Mouse (Mus musculus): ENCODE measurements around the gene Anks4b.

The Anks4b gene

DNA sequence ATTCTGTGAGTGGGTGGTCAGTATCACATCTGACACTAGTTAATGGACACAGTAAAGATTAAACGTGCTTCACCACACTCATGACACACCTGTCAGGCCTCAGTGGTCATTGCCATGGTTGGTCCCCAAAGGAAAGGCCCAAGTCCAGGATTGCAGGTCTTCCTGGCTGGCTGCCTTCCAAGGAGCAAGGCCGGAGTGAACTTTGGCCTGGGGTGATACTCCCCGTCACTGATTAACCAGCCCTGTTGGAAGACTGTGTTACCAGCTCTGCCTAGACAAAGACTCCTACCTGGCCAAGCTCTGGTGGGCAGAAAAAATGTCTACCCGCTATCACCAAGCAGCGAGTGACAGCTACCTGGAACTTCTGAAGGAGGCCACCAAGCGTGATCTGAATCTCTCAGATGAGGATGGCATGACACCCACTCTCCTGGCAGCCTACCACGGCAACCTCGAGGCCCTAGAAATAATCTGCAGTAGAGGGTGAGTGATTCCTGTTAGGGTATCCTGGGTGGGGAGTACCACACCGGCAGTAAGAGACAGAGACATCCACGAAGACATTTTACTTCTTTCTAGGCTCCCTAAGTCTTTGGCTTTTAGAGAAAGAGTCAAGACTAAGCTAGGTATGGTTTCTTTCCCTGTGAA lies at the start of gene Anks4b:
TSS of gene Anks4b (plus strand) at position 256 of the 642 bp plus-strand sequence.
- CTCF ChIA-PET = no interaction called here

DNA sequence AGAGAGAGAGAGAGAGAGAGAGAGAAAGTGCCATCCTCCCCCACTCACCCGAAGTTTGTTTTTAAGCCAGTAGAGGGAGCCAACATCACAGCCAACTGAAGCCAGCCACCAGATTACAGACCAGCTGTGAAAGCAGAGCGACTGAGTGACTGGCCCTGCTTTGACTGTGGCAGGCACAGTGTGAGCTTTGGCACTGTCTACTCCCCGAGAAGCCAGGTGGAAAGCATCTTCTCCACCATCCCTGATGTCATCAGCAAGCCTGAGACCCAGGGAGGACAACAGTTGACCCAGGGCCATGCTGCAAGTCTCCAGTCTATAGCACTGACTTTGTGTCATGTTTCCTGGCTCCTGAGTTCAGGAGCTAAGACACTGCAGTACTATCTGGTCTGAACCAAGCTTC lies 48.8 kb upstream of the Anks4b start:
- CTCF ChIA-PET = no interaction called here

DNA sequence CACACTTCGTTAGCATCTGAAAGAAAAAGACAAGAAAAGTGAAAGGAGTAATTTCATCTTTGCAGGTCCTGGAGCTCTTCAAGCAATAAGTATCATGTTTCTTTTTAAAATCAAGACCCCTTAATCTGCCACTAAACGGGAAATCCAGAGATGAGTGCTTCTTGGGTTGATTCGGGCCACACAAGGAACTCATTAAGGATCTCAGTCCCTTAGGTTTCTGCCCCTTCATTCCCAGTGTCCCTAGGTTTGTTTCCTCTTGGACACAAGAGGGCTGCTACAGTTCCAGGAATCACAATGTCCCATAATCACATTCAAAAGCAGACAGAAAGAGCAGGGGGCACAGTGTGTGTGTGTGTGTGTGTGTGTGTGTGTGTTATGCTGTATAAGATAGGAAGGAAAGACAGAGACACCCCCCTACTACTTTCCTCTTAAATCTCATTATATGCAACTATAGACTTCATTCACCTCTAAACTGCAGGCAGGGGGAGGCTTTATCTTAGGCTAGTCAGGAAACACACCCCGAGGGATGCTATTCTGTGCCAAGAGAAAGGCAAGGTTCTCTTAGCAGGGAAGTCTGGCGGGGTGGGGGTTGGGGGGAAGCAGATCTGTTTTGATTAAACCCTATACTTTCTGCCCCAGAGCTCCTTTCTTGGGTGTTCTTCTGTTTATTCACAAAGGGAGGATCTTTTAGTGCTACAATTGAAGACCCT lies 46.5 kb upstream of the Anks4b start:
- CTCF ChIA-PET = no interaction called here

DNA sequence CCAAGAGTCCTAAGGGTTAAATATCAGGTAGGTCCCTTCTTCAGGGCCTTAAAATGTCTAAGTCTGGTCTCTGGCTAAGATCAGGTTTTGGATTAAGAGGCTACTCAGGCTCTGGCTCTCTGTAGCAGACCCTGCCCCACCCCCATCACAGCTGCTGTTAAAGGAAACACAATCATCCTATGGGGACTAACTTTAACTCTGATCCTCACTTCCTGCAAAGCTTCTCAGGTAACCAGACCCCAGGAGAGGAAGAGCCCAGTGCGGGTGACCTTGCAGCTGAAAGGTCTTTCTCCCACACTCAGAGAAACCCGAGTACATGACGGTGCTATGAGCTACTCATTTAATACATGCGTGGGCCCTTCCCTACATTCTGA lies 46.0 kb upstream of the Anks4b start:
- CTCF ChIA-PET = no interaction called here

DNA sequence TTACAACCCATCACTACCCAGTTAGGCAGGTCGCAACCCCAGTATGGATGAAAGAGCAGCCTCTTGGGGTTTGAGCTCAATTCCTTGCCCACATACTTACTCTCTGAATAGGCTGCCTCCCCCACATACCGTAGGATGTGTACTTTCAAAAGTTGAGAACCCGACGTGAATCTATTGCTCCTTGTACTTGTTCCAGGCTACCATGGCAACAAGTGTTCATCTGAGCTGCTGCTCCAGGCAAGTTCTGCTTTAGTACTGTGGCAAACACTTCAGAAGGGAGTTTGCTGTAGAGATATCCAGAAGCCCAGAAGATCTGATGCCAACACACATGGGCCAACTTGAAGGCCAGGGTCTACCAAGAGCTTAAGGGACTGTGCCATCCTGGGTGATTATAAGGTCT lies 44.7 kb upstream of the Anks4b start:
- CTCF ChIA-PET = no interaction called here

DNA sequence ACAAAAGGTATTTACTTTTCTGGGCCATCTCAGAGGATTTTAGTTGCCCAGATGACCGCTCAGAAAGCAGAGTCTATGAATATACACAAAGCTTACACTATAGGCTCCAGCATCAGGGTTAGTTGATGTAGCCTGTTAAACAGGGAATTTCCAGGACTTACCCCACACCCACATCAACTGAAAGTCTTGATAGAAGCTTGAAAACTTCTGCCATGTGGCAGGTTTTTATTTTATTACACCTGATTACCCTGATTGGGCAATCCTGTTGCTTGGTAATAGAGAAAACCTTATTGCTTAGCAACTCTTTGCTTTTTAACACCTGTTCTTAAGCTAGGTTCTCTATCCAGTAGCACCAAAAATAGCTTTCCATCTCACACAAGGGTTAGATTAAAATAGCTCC lies 30.9 kb upstream of the Anks4b start:
- CTCF ChIA-PET = no interaction called here

DNA sequence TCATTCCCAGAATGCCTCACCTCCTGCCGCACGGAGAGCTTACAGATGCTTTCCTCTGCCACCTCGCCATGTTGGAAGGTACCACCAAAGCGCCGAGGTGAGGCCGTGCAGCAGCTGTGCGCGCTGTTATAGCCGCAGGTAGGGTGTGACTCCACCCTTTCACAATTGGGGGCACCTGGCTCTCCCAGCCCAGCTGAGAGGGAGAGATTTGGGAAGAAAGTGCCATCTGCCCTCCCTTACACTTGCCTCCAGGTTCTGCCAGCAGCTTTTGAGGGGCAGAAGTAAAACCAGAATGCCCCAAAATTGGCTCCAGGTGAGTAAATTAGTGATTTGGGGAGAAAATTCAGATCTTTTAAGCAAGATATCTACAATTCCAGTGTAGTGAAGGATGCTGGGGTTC lies 28.5 kb upstream of the Anks4b start, which contains the start of gene Zp2:
TSS of gene Zp2 (minus strand) at position 101 of the 400 bp plus-strand sequence.
- CTCF ChIA-PET = no interaction called here

DNA sequence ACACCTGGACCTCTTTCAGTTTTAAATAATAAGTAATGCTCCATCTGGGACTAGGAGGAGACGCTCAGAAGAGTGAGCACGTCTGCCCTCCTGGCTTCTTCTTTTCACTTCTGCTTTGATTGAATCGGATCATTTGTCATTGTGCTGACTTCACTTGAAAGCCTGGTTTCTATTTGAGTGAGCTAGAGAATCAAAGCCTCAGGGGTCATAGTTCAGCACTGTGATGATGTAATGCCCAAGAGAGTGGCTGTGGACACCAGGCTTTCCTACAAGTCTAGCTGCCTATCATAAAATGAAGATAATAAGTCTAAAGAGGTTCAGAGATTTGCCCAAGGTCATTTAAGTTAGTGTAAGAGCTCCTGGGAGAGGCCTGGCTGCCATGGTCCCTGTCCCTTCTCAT lies 23.4 kb upstream of the Anks4b start:
- CTCF ChIA-PET = no interaction called here

DNA sequence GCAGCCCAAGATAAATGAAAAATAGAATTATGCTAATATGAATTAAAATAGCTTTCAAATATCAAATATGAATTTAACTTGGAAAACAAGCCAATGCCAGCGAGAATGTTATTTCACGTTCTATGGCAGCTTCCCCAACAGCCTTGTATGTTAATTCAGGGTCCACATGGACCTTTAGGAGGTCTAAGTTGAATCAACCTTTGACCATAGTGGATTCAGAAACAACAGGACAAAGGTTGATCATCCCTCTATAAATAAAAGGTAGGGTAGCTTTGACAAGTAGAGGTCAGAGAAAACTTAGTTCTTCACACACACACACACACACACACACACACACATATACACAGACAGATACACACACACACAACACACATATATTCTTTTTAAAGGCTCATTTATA lies 22.8 kb upstream of the Anks4b start:
- CTCF ChIA-PET = no interaction called here

DNA sequence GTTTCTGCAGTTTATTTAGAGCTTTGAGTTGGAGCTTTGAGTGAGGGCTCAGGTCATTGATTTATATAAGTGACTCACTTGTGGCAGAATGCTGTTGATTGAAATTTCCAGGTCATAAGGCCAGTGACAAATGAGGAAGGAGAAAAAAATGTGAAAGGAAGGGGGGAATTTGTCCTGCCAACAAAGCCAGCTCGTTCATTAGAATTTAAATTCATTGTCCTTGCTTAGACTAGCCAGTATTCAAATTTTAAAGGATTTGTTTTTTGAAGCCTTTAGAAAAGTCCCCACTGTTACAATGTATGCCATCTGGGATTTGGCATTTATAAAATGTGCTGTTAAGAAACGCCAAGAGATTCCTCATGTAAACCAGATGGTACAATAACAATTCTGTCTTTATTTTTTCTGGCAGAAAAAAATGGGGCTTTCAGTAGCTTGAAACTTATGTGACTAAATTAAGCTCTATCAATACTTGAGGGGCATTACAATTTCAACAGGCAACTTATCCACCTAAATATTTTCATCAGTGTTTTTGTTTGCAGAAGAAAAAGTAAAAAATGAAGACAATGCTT lies 16.7 kb upstream of the Anks4b start:
- CTCF ChIA-PET = no interaction called here

DNA sequence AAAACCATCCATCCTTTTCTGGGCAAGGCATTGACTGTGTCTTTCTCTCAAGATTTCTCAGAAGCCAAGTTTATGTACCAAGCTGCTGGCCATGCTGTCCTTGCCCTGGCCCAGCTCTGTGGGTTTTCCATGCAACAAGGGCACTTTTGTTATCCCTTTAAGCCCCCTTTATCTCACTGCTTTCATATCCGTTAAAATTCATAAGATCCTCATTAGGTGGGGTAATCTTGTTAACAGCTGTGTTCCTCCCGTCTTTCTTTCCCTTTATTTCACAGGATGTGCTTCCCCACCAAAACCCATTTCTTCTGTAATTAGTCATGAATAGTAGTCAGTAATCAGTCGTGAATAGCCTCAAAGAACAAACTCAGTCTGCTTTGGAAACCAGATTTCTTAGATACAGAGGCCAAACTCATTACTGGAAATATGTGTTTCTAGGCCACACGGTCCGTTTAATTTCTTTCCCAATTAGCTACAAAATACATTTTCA lies 16.0 kb upstream of the Anks4b start:
- CTCF ChIA-PET = no interaction called here

DNA sequence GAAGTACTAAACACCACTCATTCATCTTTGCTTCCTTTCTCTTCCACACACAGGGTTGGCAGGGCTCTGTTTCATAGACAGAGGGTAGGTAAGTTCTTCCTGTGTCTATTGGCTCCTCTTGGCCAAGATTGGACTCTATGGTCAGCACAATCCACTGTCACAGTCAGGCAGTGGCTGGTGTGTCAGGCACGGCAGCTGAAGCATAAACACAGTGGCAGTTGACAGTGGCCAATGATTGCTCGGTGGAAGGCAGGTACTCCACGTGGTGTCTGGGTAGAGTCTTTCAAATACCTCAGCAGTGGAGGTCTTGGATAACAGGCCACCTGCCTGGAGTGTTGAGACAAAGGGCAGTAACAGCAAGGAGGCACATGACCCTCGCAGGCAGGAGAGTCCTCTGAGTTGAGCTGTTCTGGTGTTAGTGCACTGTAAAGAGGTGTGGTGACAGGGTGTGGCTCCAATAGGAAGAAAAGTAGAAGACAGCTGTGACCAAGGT lies 15.5 kb upstream of the Anks4b start:
- CTCF ChIA-PET = no interaction called here

DNA sequence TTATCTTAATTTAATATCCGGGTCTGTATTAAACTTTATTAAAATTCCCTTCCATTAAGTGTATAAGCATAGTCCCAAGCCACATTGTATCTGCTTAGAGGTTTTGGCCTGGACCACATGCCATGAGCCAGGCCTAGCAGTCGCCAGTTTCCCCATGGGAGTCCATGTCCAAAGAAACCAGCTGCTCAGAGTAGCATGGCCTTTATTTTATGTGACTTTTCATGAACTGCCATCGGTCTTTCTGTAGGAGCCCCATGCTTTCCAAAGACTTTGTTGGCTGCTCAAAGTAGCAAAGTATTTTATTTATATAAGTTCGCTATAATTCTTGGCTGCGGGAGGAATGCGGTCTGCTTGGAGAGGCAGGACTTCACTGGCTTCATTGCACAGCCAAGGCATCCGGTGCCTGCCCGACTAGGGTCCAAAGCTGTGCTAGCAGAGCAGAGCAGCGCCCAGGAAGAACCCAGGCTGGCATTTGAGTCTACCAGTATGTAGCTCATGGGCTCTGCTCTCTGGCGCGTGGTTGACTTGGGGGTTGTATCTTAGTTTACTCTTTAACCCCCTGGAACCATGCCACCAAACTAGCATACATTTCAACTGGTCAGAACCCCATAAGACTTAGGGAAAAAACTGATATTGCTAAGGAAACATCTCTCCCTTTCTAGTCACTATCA lies 9.9 kb upstream of the Anks4b start:
- CTCF ChIA-PET = no interaction called here

DNA sequence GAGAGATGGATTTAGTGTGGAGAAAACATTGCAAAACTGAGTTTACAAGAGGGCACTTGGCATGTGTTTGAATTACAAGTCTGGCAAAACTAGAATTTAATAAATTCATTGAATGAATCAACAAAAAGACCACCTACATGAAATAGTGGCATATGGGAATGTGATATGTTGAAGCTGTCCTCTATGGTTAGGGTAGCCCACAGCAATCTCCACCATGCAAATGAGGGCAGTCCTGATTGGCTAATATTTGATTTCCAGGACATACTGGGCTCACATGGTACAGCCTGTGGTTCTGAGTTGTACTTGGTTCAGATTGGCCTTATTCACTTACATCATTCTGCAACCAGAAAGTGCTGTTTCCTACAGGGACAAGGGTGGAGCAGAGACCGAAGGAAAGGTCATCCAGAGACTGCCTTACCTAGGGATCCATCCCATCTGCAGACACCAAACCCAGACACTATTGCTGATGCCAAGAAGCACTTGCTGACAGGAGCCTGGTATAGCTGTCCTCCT lies 1.4 kb upstream of the Anks4b start:
- CTCF ChIA-PET = no interaction called here

DNA sequence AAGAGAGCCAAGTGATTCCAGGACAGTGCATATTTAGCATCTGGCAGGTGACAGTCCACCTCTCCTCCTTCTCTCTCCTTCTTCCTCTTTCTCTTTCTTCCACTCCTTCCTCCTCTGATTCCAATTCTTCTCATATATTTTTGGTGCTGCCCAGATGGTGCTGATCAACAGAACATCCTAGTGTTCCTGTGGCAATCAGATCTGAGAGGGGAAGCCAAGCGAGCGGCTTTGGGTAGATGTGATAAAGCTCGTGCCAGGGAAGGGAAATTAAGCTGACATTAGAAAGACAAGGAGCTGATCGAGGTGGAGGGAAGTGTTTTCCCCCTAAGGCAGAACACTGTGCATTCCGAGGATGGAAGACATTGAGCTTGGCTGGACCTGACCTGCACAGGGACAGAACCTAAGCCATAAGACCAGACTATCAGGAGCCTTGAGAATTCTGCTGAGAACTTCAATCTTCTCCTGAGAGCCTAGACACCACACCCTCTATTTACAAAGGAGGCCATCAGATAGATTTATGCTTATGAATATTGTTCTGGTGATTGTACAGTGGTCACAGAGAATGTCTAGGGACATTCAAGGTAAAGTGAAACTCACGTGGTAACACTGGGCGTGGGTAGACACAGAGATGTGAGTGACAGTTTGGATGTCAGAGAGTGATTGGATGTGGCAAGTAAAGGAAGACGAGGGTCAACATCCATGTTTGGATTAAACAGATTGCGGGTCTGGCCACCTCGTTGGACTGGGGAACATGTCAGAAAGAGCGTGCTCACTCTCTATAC lies 1.3 kb downstream of the Anks4b start:
- CTCF ChIA-PET = no interaction called here

DNA sequence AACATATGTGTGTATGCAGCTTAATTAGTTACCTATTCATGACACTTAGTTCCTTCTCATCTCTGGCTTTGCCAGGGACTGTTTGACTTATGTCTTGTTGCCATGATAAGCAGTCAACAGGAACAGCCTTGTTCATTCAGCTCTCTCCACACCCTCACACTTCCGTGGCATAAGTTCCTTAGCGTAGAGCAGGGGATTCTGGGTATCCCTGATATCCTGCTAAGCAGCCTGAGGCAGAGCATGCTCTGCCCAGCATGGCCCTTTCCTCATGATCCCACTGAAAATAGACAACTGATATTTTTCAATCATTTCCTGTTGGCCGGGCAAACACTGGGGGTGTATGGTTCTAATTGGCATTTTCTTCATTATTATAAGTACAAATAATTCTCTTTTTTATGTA lies 4.0 kb downstream of the Anks4b start:
- CTCF ChIA-PET = no interaction called here

DNA sequence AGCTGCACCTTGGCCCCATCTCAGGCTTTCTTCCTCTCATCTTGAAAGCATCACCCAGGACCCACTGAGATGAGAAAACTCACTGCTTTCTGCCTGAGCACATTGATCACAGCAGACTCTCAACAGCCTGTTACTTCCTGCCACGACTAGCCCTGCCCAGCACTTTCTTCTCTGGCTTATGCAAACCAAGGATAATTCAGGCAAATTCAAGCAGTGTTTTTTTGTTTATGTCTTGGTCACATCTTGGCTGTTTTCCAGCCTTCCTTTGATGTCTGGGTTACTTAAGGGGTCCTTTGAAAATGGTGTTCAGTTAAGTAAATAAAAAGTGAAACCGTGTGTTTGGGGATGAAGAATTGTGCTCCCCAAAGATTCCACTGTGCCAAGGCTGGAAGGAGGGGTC lies 5.3 kb downstream of the Anks4b start:
- CTCF ChIA-PET = no interaction called here

DNA sequence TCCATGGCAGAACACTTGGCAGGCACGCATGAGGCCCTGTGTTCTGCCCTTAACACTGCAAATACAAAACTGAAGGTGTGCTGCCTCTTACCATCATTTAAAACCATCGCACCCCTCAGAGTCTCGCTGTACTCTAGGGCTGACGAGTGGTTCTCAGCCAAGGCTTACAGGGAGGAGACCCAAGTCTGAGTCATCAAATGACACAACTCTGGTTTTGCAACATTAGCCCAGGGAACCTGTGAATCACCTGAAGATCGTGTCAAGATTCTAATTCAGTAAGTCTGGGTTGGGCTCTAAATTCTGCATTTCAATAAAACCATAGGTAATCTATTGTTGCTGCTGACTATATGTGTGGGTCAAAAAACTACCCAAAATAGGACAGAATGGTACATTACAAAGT lies 6.9 kb downstream of the Anks4b start:
- CTCF ChIA-PET = no interaction called here

DNA sequence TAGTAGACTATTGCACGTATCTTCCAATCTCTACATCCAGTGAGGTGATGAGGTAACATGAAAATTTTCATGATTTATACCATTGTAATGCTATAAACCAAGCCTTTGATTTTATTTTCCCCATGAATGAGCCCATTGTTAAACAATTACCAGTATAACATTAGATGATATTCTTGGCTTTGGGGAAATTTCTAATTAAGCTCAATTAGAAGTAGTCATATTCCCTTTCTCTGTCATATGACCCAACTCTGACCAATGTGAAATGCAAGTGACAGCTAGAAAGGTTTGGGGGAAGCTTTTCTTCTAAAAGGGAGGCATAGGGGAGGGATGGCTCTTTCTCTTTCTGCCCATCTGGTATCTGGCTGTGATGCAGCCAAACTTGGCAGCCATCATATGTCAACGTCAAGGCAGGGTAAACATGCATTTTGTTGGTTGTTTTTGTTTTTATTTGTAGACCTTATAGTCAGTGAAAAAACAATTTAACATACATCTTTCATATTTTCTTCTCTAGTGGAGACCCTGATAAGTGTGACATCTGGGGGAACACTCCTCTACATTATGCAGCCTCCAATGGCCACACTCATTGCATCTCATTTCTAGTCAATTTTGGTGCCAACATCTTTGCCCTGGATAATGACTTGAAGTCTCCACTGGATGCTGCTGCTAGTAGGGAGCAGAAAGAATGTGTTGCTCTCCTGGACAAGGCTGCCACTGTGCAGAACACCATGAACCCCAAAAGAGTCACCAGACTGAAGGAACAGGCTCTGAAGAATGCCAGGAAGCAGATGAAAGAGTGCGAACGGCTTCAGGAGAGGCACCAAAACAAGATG lies 8.0 kb downstream of the Anks4b start:
- CTCF ChIA-PET = no interaction called here

DNA sequence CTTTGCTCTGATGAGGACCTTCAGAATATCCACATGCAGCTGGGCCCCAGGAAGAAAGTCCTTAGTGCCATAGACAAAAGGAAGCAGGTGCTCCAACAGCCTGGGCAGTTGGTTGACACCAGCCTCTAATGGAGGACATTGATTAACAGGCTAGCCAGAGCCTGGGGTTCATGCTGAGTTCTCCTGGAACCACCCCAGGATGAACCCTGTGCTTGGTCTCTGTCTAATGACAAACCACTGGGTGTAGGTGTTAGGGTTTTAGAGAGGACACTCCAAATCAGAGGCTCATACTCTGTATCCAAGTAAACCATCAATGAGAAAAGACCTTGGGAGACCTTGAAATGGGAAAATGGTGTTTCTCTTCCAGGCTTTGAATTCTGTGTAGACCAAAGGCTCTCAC lies 9.2 kb downstream of the Anks4b start:
- CTCF ChIA-PET = no interaction called here

DNA sequence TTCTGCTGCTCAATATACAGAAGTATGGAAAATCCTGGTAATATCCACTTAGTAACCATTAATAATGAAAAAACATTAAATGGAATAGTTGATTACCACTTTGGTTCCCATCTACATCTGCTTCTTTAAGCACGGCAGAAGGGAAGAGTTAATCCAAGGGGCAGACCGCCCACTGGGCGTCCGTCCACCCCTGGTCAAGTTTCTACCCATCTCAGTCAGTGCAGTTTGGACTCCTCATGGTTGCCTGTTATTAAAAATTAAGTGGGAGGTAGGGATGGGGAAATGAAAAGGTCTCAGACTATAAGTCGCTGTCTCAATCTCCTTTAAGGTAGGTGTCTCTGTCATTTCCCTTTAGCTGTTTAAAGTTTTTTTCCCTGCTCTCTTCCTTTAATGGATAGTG lies 15.3 kb downstream of the Anks4b start:
- CTCF ChIA-PET = no interaction called here
